Mouse (Mus musculus): ENCODE data around the gene Tcf15.

DNA sequence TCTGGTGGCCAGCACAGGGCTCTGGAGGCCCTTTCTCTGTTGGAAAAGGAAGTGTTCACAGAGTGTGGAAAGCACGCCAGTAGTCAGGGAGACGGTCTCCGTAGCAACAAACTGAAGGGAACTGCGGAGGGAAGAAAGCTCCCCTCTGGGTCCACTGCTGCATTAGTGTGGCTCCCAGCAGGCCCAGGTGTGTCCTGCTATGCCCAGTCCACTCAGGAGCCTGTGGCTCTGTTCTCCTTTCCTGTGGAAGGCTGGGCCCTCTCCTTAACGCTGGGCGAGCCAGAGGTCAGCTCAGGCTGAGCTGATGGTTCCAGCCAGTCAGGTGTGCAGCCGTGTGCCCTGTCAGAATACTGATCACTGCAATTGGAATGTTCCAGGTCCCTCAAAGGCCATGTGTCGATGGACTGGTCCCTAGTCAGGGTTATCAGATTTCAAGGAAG lies 24.5 kb downstream of the Tcf15 start:
- TF ChIP-seq CTCF (IDR thresholded peaks at IDR 0.05; ENCODE audit: borderline replicate concordance, control insufficient read depth, extremely low read depth, insufficient read depth, low read length, poor library complexity) (no peak), POLR2A (IDR thresholded peaks at IDR 0.05; ENCODE audit: control insufficient read depth, extremely low read depth, insufficient read depth, low read length, poor library complexity) (no peak)
